Mouse (Mus musculus): ENCODE results near the gene Gm11042.

Gm11042 gene

DNA sequence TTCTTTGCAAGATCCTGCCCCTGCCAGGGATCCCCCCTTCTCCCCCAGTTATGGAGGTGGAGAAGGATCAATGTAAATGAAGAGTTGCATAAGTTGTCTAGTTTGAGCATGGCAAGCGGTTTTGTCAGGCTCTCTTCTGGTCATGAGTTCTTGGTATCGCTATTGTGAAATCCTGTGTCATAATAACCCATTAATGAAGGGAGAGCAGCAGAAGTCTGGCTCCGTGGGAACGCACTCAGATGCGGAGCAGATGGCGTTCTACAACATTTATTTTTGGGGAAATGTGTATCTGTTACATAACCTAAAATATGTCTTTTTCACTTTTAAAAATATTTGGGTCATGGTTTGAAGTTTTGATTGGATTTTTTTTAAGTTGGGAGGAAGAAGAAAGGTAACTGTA lies 14.6 kb downstream of the Gm11042 start:
- CTCF ChIA-PET, result no interaction called here

DNA sequence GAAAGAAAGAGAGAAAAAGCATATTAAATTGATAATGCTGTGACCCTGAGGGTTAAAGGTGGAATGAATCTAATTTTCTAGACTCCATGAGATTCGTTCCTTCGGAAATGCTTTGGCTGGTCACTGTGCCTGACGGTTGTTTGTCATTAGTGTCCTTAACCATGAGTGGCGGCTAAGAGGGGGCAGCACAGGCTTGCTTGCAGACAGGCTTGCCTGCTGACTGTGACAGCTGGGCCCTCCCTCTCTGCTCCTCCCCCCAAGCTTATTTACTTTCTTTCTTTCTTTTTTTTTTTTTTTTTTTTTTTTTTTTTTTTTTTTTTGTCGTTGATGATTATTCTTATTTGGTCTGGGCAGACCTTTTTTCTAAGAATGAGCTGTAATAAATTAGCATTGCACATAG lies 19.8 kb downstream of the Gm11042 start:
- ChIA-PET POLR2A (interaction anchor here in 3 of 4 experiments (0.6 to 0.7 kb wide), 3 partner anchors 243 to 411 kb away, joined by 3 to 7 read pairs (median 4); no protein-coding TSS in a partner anchor), CTCF (interaction anchor here in 2 of 4 experiments (0.6 to 0.7 kb wide), 4 partner anchors 287 to 1157 kb away, joined by 3 to 21 read pairs (median 3); no protein-coding TSS in a partner anchor)

More for the DNA sequence above, 14.6 kb downstream of the Gm11042 start:
- POLR2A ChIA-PET, result no interaction called here

DNA sequence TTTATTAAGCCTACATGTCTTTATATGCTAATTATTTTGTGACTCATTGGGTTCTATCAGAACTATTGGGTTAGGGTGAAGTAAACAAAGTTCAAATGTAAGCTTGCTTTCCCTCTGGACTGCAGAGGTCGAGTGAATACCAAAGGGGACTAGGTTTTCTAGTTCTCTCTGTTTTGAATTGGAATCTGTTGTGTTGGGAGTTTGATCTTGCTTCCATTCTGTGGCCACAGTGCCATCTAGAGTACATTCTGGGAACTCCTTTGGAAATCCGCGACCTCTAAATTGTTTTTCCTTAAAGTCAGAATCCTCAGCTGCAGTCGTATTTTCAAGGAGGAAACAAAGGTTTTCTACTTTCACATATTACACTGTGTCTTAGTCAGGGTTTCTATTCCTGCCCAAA lies 22.6 kb downstream of the Gm11042 start:
- ChIA-PET POLR2A (interaction anchor here in 1 of 4 experiments (1.7 kb wide), 1 partner anchor 23 kb away, joined by 3 read pairs; no protein-coding TSS in a partner anchor), CTCF (interaction anchor here (0.6 to 2.6 kb wide), 24 partner anchors 9 to 739 kb away, joined by 3 to 14 read pairs (median 4); partner anchors contain the start of genes Gm11042 (in 1 of the 4) and Syt16 (in 1 of the 4))

DNA sequence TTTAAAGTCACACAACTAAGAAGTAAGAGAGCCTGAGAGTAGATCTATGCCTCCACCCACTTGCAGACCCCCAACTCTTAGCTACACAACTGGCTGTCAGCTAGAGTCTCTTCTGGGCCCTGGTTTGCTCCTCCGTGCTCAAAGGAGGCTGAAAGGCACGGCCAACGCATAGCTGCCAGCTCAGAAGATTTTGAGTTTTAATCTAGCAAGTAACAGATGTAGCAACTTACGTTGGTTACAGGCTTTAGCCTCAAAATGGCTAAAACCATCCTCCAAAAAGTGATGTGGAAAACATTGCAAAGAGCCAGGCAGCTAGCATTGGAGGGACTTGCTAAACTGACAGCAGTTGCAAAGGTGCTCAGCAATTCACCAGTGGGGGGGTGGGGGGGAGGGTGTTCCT lies 25.2 kb downstream of the Gm11042 start:
- CTCF ChIA-PET, result no interaction called here

DNA sequence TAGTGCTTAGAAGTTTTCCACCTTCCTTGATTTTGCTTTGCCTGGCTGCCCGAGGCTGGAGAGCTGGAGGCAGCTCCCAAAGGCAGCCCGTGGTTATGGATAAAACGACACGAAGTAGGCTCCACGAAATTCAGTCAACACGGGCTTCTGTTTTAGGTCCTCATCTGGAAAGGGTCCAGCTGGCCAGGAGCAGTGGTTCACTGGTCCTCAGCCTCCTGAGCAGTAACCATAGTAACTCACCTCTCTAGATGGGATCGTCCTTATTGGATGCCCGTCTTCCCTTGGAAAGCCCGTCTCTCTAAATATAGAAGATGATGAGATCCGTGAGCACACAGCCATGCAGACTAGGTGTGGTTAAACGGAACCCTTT lies 31.5 kb downstream of the Gm11042 start:
- POLR2A ChIA-PET, result interaction anchor here in 1 of 4 experiments (0.9 kb wide), 1 partner anchor 332 kb away, joined by 3 read pairs; no protein-coding TSS in a partner anchor
- CTCF ChIA-PET, result interaction anchor here (0.6 to 1.3 kb wide), 12 partner anchors 8 to 731 kb away, joined by 3 to 5 read pairs (median 4); partner anchors contain the start of gene Gm11042 (in 1 of the 4)

More for the DNA sequence above, 25.2 kb downstream of the Gm11042 start:
- POLR2A ChIA-PET, result no interaction called here

DNA sequence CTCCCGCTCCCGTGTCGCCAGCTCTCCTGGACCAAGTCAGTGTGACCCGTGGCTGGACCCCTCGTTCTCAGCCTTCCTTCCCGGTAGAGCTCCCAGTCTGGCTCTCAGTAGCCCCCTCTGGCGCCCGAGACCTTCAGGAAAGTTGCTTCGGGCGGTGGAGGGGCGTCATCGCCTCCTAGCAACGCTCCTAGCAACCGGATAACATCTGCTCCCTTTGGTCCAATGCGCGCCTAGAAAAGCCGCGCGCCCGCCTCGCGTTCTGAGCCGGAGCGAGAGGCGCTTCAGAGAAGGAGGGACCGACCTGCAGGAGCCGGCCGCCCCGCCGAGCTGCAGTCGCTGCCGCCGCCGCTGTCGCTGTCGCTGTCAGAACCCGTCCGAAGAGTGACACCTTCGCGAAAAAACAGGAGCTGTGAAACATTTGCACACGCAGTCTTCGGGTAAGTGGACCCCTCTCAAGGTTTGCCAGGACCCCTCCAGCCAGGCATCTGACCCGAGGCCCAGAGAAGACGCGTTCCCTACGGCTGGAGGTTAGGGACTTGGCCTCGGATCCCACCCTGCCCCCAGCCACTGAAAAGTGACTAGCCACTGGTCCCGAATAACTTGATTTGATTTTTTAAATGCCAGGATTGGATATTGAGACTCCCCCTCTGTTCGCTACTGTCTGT lies 32.0 kb downstream of the Gm11042 start:
- ChIA-PET CTCF (interaction anchor here (0.5 to 1.3 kb wide), 18 partner anchors 9 to 730 kb away, joined by 3 to 7 read pairs (median 4); partner anchors contain the start of gene Gm11042 (in 1 of the 4)), POLR2A (interaction anchor here in 1 of 4 experiments (0.8 to 0.9 kb wide), 2 partner anchors 8 to 332 kb away, joined by 3 read pairs; no protein-coding TSS in a partner anchor)

DNA sequence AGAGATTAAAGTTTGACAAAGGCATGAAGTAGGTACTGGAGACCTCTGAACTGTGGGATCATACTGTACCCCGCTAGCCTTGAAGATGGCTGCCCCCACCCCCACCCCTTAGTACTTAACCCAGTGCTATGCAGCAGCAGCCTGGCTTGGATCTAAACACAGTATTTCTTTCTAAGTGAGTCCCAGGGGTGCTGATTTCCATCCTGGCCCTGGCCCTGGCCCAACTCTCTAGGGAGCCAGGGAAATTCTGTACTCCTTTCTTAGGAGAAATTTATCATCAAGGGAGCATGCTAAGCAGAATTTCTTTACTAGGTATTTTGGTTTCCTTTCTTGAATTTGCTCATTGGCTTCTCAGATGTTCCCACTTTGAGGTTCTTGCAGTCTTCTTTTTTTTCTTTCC lies 33.3 kb downstream of the Gm11042 start:
- CTCF ChIA-PET, result no interaction called here
- POLR2A ChIA-PET, result no interaction called here

DNA sequence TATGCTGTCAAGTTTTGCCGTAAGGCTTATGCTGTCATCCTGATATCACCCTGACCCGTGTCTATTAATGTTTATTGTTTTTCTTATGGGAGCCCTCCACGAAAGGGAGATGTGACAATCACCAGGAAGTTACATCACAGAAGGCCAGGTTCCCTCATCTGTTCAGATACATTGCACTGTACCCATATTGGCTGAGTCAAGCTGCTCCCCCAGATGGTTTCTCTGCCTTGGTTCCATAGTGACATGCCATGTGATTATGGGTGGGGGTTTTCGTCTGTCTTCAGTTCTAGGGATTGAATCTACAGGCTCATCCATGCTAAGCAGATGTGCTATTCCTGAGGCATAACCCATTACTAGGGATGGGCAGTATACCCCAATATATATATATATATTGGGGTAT lies 34.8 kb downstream of the Gm11042 start:
- CTCF ChIA-PET, result interaction anchor here in 1 of 4 experiments (2.0 kb wide), 1 partner anchor 12 kb away, joined by 5 read pairs; no protein-coding TSS in a partner anchor
- POLR2A ChIA-PET, result interaction anchor here in 2 of 4 experiments (0.5 to 0.6 kb wide), 2 partner anchors 527 to 1168 kb away, joined by 3 read pairs; no protein-coding TSS in a partner anchor

DNA sequence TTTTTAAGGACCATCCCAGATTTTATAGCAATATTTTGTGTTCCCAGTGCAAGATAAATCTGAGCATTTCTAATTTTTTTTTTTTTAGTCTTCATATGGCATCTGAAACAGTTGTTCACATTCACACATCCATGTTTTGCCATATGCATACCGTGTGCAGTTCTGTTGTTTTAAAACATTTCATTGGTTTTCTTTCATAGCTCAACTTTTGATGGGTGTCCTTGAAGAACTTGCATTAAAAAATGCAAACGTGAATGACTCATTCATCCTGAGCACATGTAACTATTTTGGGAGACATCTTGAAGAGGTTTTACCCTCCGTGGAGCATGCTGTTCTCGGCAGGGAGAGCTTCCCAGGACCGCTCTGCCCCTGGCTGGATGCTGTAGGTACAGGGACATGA lies 38.9 kb downstream of the Gm11042 start:
- CTCF ChIA-PET, result no interaction called here
- POLR2A ChIA-PET, result no interaction called here

DNA sequence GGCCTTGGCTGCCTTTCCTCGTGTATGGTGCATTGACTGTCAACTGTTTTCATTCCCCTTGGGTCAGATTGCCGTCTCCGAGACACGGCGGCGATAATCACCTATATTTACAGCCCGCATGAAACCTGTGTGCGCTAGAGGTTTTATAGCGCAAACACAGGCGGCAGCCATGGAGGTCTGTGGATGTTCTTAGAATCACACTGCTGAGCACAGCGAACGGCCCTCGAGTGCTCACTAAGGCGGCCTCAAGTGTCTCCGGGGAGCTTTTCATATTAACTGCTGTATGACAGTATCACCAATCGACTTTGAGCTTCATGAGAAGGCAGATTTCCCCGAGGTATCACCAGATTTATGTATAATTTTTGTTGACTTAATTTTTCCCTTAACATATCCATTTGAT lies 43.6 kb downstream of the Gm11042 start:
- ChIA-PET CTCF (no interaction called here), POLR2A (no interaction called here)

DNA sequence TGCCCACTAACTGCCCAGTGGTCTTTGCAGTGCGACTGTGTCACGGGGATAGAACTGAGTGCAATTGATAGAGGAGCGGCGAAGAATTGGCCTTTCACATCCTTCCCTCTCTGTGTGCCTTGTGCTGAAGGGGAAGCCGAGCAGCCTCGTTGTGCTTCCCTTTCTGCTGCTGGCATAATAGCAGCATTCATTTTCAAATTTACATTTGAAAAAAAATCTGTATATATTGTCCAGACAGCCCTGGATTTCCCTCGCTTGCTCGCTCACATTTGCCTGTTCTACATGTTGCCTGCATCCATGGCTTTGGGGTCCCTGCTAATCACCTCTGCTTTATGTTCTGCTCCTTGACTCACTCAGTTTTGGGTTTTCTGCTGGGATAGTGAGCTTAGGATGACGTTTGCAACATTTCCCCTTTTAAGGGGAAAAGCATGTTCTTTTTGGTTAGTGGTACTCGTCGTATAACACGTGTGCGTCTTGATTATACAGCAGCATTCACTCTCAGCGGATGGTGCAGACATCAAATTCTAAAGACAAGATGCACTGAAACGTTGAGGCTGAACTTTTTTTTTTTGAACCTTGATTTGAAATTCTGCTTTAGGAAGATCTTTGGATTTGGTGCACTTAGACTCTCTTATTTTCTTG lies 47.4 kb downstream of the Gm11042 start:
- ChIA-PET POLR2A (no interaction called here), CTCF (interaction anchor here in 1 of 4 experiments (0.7 kb wide), 1 partner anchor 1841 kb away, joined by 4 read pairs; no protein-coding TSS in a partner anchor)

DNA sequence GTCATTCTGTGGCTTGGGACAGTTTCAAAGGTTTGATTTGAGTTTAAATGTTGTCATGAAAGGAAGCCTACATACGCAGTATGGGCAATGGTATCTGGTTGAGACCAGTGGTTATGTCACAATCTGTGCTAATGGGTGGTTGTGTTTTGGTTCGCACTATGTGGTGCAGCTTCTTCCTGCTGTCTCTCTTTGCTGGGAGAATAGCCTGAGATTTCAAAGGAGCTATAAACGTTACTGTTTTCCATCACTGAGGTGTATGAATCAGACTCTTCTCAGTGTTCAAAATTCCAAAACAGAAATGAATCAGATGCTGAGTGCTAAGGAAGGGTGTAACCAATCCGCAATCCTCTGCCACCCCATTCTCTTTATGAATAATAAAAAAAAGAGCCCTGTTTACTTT lies 49.1 kb downstream of the Gm11042 start:
- ChIA-PET POLR2A (no interaction called here), CTCF (no interaction called here)

Measured in embryonic stem cell, embryonic (primary cell).